Mouse (Mus musculus) frontal cortex, adult (tissue): ENCODE data around the gene Kif3a.

Experiments used
- ATAC-seq: cut with Nextera tagmentation; 2 replicates; pipeline ENCODE4 v1.9.2; 2017; ENCODE audit warnings: mild to moderate bottlenecking, moderate library complexity, mixed read lengths; ENCODE audit not compliant: low TSS enrichment

The Kif3a gene

GRCm38 (mm10) chr11:53616748-53617558 lies 49.8 kb downstream of the Kif3a start:
- no peak for ATAC-seq

- no peak for ATAC-seq
These were observed 50.5 kb downstream of the Kif3a start for GRCm38 (mm10) chr11:53617562-53618109.

GRCm38 (mm10) chr11:53618619-53619198 lies 51.5 kb downstream of the Kif3a start, which contains the start of gene Il4:
Gene Il4 (minus strand): TSS chr11:53618669.
- ATAC-seq: no peak

- ATAC-seq: no peak
These were observed 52.2 kb downstream of the Kif3a start for GRCm38 (mm10) chr11:53619428-53619827.

- ATAC-seq: no peak
These were observed 52.9 kb downstream of the Kif3a start for GRCm38 (mm10) chr11:53620094-53620493.

GRCm38 (mm10) chr11:53621582-53622439 lies 54.6 kb downstream of the Kif3a start:
- ATAC-seq: no peak

GRCm38 (mm10) chr11:53622440-53622806 lies 55.2 kb downstream of the Kif3a start:
- ATAC-seq: no peak

GRCm38 (mm10) chr11:53623573-53623972 lies 56.4 kb downstream of the Kif3a start:
- ATAC-seq: no peak

- no peak for ATAC-seq
These were observed 56.9 kb downstream of the Kif3a start for GRCm38 (mm10) chr11:53624124-53624523.

GRCm38 (mm10) chr11:53626802-53627373 lies 59.7 kb downstream of the Kif3a start:
- no peak for ATAC-seq

GRCm38 (mm10) chr11:53627859-53628258 lies 60.7 kb downstream of the Kif3a start:
- peak; percentile 93 for ATAC-seq

- peak; percentile 45; the same call in 1 of the 2 replicates for ATAC-seq
These were observed 65.0 kb downstream of the Kif3a start for GRCm38 (mm10) chr11:53632122-53632733.

GRCm38 (mm10) chr11:53633644-53634043 lies 66.5 kb downstream of the Kif3a start:
- ATAC-seq: no peak

GRCm38 (mm10) chr11:53634556-53634955 lies 67.4 kb downstream of the Kif3a start, which contains the start of gene Il13:
Gene Il13 (minus strand): TSS chr11:53634702.
- no peak for ATAC-seq

- peak; percentile 9; the same call in 1 of the 2 replicates for ATAC-seq
These were observed 68.5 kb downstream of the Kif3a start for GRCm38 (mm10) chr11:53635590-53636182.

GRCm38 (mm10) chr11:53636183-53636646 lies 69.0 kb downstream of the Kif3a start:
- ATAC-seq: peak; percentile 59; the same call in 1 of the 2 replicates

- no peak for ATAC-seq
These were observed 70.0 kb downstream of the Kif3a start for GRCm38 (mm10) chr11:53637046-53637802.

- ATAC-seq: no peak
These were observed 70.7 kb downstream of the Kif3a start for GRCm38 (mm10) chr11:53637803-53638260.

- no peak for ATAC-seq
These were observed 75.6 kb downstream of the Kif3a start for GRCm38 (mm10) chr11:53642744-53643279.
